Mouse (Mus musculus) T-helper 2 cell (primary cell): ENCODE data around the gene Elavl4.

Source experiments
- in situ Hi-C: fragments of 300-600 bp; cut with MboI, MseI; formaldehyde crosslinking; loops from one replicate; pipeline ENCODE4 v1.15.1; 2025; ENCODE audit warnings: high pct_unique_total_duplicates

Elavl4 gene

DNA sequence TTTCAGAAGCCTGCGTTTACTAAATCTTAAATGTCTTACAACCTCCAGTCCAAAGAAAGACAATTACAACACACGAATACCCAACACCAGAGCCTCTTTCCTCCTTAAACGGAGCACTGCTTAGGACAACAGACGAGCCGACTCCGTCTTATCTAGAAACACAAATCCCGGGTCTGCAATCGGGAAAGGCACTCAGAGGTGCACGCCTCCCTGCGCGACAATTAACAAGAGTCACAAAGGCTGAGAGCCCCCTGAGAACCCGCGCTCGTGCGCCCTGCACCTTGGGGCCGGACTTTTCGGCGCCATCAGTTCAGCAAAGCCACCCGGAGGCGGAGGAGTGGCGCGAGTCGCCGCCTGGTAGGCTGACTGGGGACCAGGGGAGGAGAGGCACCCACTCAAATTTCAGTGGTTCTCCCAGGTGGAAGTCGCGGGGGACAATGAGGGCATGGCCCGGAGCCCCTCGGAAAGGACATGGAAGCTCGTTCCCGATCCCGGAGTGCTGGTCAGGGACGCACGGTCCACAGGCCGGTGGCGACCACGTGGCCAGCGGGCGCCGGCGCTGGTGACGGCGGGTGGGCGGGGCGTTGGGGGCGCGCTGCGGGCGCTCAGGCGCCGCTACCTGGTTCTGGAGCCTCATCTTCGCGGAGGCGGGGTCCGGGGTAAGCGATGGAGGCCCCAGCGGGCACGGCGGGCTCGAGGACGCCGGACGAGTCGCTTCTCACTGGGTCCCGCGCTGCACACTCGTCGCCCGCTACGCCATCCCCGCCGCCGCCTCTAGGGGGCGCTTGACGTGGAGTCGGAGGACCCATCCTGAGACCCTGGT is at the start of gene Elavl4:
Elavl4 (minus strand) TSS at position 732 of the 823 bp plus-strand sequence.
- in situ Hi-C loops, result loop anchor here (25.0 kb wide), 1 partner anchor 1261 kb away; no protein-coding TSS in a partner anchor

DNA sequence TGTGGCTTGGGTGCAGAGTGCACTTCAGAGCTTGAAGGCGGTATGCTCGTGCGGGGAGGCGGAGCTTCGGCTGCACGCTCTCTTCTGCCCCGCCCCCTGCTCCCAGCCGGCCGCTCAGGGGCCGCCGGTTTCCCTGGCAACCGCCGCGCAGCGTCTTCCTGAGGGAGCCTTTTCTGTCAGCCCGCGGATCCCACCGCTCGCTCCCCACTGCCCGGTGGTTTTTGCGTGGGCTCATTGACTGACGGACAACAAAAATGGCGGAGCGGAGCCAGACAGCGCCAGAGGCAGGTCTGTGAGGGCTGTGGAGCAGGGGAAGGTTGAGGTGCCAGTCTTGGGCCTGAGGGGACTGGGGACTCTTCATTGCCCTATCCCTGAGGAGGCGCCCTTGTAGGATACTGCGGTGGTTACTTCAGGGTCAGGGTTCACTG is 45.9 kb upstream of the Elavl4 start, which contains the start of gene Agbl4:
Agbl4 (plus strand) TSS at position 44 of the 428 bp plus-strand sequence.
- in situ Hi-C loops, result no loop called here

GRCm38 (mm10) chr4:110396221-110396620 is 44.5 kb upstream of the Elavl4 start:
- in situ Hi-C loops, result no loop called here

DNA sequence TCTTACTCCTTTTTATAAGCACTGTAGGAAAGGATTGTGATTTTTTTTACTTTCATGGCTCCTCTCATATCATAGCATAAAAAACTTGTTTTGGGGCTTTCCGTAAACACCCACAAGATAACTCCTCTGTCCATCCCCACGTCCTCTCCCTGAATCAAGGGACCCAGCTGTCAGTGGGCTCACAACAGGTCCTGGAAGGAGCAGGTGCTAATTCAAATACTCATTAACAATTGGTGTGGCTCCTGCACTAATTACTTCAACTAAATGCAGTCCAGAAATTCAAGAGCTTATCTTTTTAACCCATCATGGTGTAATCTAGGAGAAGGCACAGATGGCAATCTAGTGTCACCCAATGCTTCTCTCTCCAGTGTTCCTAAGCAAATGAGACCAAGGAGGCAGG is 8.9 kb upstream of the Elavl4 start:
- in situ Hi-C loops, result loop anchor here (25.0 kb wide), 1 partner anchor 1252 kb away; no protein-coding TSS in a partner anchor

DNA sequence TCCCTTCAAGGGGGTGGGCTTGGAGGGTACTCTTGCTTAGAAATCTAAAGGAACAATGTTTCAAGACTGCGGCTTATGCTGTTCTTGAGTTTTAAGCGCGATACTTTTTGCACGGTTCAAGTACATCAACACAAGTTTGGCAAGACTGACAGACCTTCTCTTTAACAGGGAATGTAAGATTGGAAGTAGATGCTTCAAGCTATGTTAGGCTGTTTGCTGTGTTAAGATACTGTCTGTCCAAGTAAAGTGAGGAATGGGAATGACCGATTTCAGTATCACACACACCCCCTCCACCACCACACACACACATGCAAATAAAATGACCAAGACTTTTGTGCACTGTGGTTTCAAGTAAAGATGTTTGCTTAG is 276 bp upstream of the Elavl4 start:
- in situ Hi-C loops, result loop anchor here (25.0 kb wide), 1 partner anchor 1260 kb away; no protein-coding TSS in a partner anchor

- in situ Hi-C loops, result loop anchor here (25.0 kb wide), 1 partner anchor 1261 kb away; no protein-coding TSS in a partner anchor
Measured at GRCm38 (mm10) chr4:110350856-110351177, 892 bp downstream of the Elavl4 start.

GRCm38 (mm10) chr4:110323912-110324311 is 27.8 kb downstream of the Elavl4 start:
- in situ Hi-C loops, result no loop called here

DNA sequence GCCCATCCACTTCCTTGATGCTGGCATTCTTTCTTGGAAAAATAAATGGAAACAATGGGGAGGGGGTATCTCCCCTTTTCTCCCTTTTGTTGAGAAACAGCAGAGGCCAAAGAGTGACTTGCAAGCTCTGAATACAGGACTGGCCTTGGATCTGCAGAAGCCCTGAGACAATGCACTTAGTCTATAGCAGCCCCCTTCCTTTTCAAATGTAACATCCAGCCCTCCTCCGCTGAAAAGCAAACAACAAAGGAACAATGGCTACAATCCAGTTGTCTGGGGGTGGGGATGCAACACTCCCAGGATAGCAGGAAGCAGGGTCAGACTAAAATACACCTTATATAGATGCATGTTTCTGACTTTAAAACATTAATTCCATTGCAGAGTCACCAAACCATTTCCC is 39.6 kb downstream of the Elavl4 start:
- in situ Hi-C loops, result no loop called here

GRCm38 (mm10) chr4:110306972-110307371 is 44.7 kb downstream of the Elavl4 start:
- in situ Hi-C loops, result no loop called here

DNA sequence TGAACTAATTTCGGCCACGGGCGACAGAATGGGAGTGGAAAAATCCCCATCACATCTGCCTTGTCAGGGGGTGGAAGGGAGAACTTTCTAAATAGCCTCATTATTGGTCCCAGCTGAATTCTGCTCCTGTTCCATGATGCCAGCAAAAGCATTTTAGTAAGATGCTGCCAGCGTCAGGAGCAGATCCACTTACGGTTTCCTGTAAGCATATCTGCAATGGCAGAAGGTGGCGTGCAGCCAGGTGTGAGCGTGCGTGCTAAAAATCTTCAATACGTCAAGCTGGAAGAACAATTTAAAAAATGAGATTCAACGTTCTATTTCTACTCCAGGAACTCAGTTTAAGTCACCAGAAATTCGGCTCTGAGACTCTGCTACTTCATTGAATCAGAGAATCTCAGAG is 45.1 kb downstream of the Elavl4 start:
- in situ Hi-C loops, result no loop called here

DNA sequence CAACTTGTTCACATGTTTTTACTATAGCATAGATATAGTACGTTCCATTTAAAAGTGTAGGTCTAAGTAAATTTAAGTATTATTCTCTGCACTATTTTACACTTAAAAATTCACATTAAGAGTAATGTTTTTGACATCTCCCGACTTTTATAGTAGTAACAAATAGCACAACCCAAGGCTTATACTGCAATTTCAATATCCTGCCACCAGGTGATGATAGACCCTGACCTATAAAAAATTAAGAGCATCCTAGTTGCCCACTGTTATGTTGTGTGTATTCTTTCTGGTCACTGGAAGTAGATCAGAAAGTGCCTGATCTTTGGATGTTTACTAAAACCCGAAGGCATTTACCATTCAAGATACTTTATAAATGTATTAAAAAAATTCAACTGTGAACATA is 55.9 kb downstream of the Elavl4 start:
- in situ Hi-C loops, result no loop called here

DNA sequence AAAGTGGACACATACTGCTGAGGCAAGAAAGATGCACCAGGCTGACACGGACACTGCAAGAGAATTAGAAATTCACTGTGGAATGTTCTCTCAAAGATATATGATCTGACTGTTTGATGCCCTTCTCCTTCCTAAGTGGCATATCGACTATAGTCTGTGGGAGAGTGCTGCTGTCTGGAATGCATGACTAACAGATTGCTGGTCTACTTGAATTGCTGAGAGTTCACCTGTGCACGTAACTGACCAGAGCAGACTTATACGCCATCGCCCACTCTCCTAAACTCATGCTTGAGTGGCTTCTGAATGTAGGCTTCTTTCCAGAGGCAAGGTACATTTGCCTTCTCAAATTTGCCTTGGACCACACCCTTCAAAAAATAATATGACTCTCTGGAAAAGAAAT is 58.5 kb downstream of the Elavl4 start:
- in situ Hi-C loops, result no loop called here

DNA sequence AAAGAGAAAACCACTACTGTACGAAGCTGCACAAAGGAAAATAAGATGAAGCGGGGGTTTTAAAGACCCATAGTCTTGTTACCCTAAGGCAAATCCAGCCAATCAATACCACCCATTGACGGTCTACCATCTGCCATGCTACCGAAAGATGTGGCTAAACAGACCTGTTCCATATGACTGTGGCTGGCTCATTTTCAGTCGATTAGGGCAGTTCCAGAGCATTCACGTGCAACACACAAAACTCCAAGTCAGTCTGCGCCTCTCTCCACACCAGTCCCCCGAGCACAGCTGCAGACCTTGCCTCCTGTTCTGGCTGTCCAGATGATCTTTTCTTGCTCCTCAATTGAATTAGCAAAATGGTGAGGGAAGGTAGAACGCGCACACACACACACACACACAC is 59.2 kb downstream of the Elavl4 start:
- in situ Hi-C loops, result no loop called here

GRCm38 (mm10) chr4:110290544-110291095 is 61.1 kb downstream of the Elavl4 start:
- in situ Hi-C loops, result no loop called here

DNA sequence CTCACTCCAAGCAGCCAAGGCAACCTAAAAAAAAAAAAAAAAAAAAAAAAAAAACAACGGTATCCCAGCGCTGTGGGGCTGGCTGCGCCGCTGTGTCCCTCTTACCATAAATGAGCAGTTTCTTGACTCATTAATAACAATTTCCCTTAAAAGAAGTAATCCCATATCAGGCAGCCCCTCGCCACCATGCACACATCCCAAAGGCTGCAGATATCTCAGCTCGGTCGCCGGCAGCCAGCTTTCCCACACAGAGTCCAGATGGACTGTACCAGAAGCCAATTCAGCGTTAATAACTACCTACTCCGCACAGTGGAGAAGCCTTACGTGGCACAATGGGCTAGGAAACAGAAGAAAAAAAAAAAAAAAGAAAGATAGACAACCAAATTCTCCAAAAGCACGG is 61.7 kb downstream of the Elavl4 start:
- in situ Hi-C loops, result no loop called here

- in situ Hi-C loops, result no loop called here
Measured at GRCm38 (mm10) chr4:110287412-110288067, 64.2 kb downstream of the Elavl4 start.

GRCm38 (mm10) chr4:110286841-110287240 is 64.9 kb downstream of the Elavl4 start:
- in situ Hi-C loops, result no loop called here

- in situ Hi-C loops, result no loop called here
Measured at GRCm38 (mm10) chr4:110286371-110286781, 65.3 kb downstream of the Elavl4 start.

DNA sequence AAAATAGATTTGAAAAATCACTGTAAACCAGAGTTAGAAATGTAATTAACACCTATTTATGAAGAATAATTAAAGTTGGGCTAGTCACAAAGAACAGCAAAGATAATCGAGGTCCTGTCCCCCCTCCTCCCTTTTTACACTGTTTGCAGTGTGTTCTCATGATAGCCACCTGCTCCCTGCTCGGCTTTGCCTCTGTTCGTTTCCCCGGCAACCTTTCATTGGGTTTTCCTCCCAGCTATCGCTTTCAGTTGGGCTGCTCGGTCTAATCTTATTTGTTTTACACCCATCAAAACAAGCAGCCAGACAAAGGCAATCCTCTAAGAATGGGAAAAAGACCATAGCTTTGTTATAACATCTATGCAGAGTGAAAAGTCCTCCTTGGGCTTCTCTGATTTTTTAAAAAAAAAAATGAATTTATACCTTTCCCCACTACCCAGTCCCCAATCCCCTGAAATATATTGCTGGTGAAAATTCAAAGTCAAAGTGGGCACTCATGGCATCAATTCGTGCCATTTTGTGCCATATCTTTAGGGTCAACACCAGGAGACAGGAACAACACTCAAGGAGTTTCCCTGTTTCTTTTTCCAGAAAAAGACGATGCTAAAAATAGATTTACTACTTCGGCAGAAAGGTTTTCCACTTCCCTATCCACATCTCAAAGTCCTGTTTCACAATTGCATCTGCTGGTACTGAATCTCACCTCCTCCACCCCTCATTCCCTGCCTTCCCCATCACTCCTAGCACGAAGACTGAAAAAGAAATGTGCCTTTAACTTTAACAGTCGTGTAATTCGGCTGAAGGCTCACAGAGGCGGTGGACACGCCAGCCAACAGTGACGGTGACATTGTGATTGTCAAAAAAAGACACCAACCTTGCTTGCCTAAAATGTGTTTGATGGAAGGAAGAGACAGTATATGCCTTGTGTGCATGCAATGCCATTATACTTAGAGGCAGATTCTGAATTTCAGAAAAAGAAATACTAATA is 66.1 kb downstream of the Elavl4 start:
- in situ Hi-C loops, result no loop called here

- in situ Hi-C loops, result no loop called here
Measured at GRCm38 (mm10) chr4:110284446-110284845, 67.3 kb downstream of the Elavl4 start.

DNA sequence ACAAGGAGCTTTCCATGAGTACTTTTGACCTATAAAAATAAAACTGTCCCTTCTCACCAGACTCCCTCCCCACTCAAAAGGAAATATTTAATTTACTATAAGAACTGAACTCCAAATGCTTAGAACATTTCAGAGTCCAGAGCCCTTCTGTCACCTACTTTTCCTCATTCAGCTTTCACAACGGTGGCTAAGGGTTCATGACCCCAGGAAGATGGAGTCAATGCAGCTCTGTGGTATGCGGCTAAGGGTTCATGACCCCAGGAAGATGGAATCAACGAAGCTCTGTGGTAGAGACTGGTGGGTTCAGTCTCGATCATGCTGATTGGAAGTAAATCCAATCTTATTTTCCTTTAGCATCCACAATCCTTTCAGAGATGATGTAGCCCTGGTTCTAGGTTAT is 81.7 kb downstream of the Elavl4 start:
- in situ Hi-C loops, result no loop called here
